Mouse (Mus musculus): ENCODE measurements around the gene Ssmem1. TPM values are rescaled to one million over a fixed set of nuclear protein-coding genes. Genes with fewer than 3 reads are reported as not detected.
A peak's percentile ranks its signal among the peaks of the same experiment; 100 is the strongest.

Gene Ssmem1
- polyA plus RNA-seq, 1 experiment from 2014 or later, result 0.19 TPM

DNA sequence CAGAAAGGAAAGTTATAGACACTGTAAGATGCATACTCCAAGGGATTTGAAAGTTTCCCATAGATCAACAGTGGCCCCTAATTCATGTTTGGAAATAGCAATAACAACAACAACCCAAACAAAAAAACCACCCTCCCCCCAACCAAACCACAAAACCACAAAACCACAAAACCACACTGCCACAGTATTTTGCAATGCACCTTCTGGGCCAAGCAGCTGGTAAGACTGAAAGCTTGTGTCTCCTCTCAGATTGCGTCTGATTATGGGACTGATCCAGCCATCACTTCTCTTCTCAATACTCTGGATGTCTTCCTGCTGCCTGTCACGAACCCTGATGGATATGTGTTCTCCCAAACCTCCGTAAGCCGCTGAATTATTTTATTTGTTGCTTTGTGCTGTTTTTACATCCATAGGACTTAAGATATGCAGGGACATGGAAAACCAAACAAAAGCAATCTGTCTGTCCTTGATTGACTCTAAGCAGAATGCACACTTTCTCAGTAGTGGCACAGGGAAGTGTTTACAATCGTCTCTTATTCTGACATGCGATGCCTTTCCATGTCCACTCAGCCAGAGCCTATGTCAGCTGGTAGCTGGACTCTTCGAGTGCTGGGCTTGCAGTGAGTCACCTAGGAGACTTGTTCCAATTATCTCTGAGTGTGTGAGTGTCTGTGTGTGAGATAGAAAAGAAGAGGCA lies 41.0 kb downstream of the Ssmem1 start:
- H3K9ac ChIP-seq (ENCODE audit: low read depth, low read length), result no peak overlapping the region
- H3K4me1 ChIP-seq (ENCODE audit: control insufficient read depth, insufficient read depth, low read depth, low read length), result peaks cover 26% of the 10 kb centered on the region
- H3K27ac ChIP-seq (ENCODE audit: low read depth, low read length), result no peak overlapping the region
- ATAC-seq, result no peak
- H3K27me3 ChIP-seq (replicated peaks; ENCODE audit: control insufficient read depth, insufficient read depth, low read length), result no peaks in the 10 kb centered on the region
- no peaks in the 10 kb centered on the region for H3K36me3 ChIP-seq (ENCODE audit: control insufficient read depth, insufficient read depth, low read length)
- no peak overlapping the region for H3K4me3 ChIP-seq (ENCODE audit: low read length)
- 46% methylated on average over 7 of the region's 7 CpGs for WGBS
- H3K4me2 ChIP-seq (ENCODE audit: low read length), result no peak overlapping the region
- no peaks in the 10 kb centered on the region for H3K9me3 ChIP-seq (ENCODE audit: control insufficient read depth, low read length)

GRCm38 (mm10) chr6:30551193-30551515 lies 41.5 kb downstream of the Ssmem1 start:
- Histone ChIP-seq H3K9me3 (ENCODE audit: control insufficient read depth, low read length) (no peaks in the 10 kb centered on the region), H3K36me3 (ENCODE audit: control insufficient read depth, insufficient read depth, low read length) (no peaks in the 10 kb centered on the region), H3K27ac (ENCODE audit: low read depth, low read length) (no peak overlapping the region), H3K9ac (ENCODE audit: low read depth, low read length) (no peak overlapping the region), H3K27me3 (replicated peaks; ENCODE audit: control insufficient read depth, insufficient read depth, low read length) (no peaks in the 10 kb centered on the region), H3K4me3 (ENCODE audit: low read length) (no peak overlapping the region), H3K4me1 (ENCODE audit: control insufficient read depth, insufficient read depth, low read depth, low read length) (peaks cover 26% of the 10 kb centered on the region), H3K4me2 (ENCODE audit: low read length) (no peak overlapping the region)
- ATAC-seq, result no peak

DNA sequence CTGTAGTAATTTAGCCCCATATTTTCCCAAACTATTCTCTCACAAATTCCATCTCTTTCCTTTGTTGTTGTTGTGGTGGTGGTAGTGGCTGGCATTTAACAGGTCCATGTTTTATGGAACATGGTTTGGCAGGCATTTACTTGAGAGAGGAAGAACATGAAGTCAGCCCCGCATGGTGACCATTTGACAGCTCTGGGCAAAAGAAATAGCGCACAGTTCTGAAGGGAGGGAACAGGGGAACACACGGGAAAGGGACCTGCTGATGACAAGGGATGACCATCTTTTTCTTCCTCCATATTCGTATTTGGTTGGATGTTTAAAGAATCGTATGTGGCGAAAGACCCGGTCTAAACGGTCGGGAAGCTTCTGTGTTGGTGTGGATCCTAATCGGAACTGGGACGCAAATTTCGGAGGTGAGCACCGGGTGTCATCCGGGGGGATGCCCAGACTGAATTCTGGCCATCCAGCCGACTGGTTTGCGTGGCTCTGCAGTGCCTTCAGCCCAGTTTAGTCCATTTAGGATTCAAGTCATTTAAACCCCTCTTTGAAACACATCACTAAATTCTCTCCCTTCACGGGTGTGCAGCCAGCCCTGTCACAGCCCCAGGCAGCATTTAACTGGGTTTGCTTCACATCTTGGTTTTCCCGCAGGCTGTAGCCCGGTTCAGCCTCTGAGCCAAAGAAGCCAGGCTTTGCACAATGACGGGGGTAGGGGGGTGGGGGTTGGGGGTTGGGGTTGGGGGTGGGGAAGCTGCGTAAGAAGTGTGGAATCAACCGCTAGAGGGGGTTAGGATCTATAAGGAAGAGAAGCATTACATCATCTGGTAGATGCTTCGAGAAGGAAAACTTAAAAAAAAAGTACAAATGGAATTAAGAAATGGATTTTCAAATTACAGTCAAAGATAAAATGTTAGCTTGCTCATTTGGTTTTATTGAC lies 42.3 kb downstream of the Ssmem1 start:
- Histone ChIP-seq H3K27ac (ENCODE audit: low read depth, low read length) (peak overlapping the region; percentile 83), H3K4me1 (ENCODE audit: control insufficient read depth, insufficient read depth, low read depth, low read length) (peaks cover 20% of the 10 kb centered on the region), H3K4me2 (ENCODE audit: low read length) (peak overlapping the region; percentile 60), H3K36me3 (ENCODE audit: control insufficient read depth, insufficient read depth, low read length) (no peaks in the 10 kb centered on the region), H3K27me3 (replicated peaks; ENCODE audit: control insufficient read depth, insufficient read depth, low read length) (no peaks in the 10 kb centered on the region), H3K9me3 (ENCODE audit: control insufficient read depth, low read length) (no peaks in the 10 kb centered on the region), H3K4me3 (ENCODE audit: low read length) (peak overlapping the region; percentile 29), H3K9ac (ENCODE audit: low read depth, low read length) (peak overlapping the region; percentile 59; the same call in 1 of the 2 replicates)
- 14% methylated on average over 23 of the region's 23 CpGs for WGBS
- ATAC-seq, result peak; percentile 63

- ATAC-seq, result peak; percentile 7; the same call in 1 of the 2 replicates
- no peaks in the 10 kb centered on the region for H3K27me3 ChIP-seq (replicated peaks; ENCODE audit: control insufficient read depth, insufficient read depth, low read length)
- no peaks in the 10 kb centered on the region for H3K9me3 ChIP-seq (ENCODE audit: control insufficient read depth, low read length)
- H3K4me2 ChIP-seq (ENCODE audit: low read length), result no peak overlapping the region
- H3K36me3 ChIP-seq (ENCODE audit: control insufficient read depth, insufficient read depth, low read length), result no peaks in the 10 kb centered on the region
- peaks cover 20% of the 10 kb centered on the region for H3K4me1 ChIP-seq (ENCODE audit: control insufficient read depth, insufficient read depth, low read depth, low read length)
- no peak overlapping the region for H3K9ac ChIP-seq (ENCODE audit: low read depth, low read length)
- H3K27ac ChIP-seq (ENCODE audit: low read depth, low read length), result peak overlapping the region; percentile 36
- WGBS, result 50% methylated on average over 6 of the region's 6 CpGs
- H3K4me3 ChIP-seq (ENCODE audit: low read length), result no peak overlapping the region
Observed at GRCm38 (mm10) chr6:30552628-30553027, 43.0 kb downstream of the Ssmem1 start.

GRCm38 (mm10) chr6:30553381-30554010 lies 43.8 kb downstream of the Ssmem1 start:
- Histone ChIP-seq H3K9me3 (ENCODE audit: control insufficient read depth, low read length) (no peaks in the 10 kb centered on the region), H3K9ac (ENCODE audit: low read depth, low read length) (no peak overlapping the region), H3K4me2 (ENCODE audit: low read length) (no peak overlapping the region), H3K4me3 (ENCODE audit: low read length) (no peak overlapping the region), H3K27ac (ENCODE audit: low read depth, low read length) (no peak overlapping the region), H3K4me1 (ENCODE audit: control insufficient read depth, insufficient read depth, low read depth, low read length) (peaks cover 18% of the 10 kb centered on the region), H3K36me3 (ENCODE audit: control insufficient read depth, insufficient read depth, low read length) (no peaks in the 10 kb centered on the region), H3K27me3 (replicated peaks; ENCODE audit: control insufficient read depth, insufficient read depth, low read length) (no peaks in the 10 kb centered on the region)
- WGBS, result 65% methylated on average over 7 of the region's 7 CpGs
- no peak for ATAC-seq

DNA sequence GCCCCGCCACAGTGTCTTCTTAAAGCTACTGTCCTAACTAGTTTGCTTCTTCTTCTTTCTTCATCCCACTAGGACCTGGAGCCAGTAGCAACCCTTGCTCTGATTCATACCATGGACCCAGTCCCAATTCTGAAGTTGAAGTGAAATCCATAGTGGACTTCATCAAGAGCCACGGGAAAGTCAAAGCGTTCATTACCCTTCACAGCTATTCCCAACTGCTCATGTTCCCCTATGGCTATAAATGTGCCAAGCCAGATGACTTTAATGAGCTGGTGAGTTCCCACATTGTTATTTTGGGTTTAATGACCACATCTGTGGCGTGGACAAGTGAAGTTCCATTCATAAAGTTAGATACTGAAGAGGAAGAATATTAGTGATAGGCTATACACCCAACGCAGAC lies 44.4 kb downstream of the Ssmem1 start:
- no peak overlapping the region for H3K4me2 ChIP-seq (ENCODE audit: low read length)
- no peaks in the 10 kb centered on the region for H3K36me3 ChIP-seq (ENCODE audit: control insufficient read depth, insufficient read depth, low read length)
- peaks cover 16% of the 10 kb centered on the region for H3K4me1 ChIP-seq (ENCODE audit: control insufficient read depth, insufficient read depth, low read depth, low read length)
- H3K9ac ChIP-seq (ENCODE audit: low read depth, low read length), result no peak overlapping the region
- ATAC-seq, result no peak
- H3K27me3 ChIP-seq (replicated peaks; ENCODE audit: control insufficient read depth, insufficient read depth, low read length), result no peaks in the 10 kb centered on the region
- H3K4me3 ChIP-seq (ENCODE audit: low read length), result no peak overlapping the region
- WGBS, result 86% methylated on average over 5 of the region's 5 CpGs
- H3K27ac ChIP-seq (ENCODE audit: low read depth, low read length), result no peak overlapping the region
- H3K9me3 ChIP-seq (ENCODE audit: control insufficient read depth, low read length), result no peaks in the 10 kb centered on the region

DNA sequence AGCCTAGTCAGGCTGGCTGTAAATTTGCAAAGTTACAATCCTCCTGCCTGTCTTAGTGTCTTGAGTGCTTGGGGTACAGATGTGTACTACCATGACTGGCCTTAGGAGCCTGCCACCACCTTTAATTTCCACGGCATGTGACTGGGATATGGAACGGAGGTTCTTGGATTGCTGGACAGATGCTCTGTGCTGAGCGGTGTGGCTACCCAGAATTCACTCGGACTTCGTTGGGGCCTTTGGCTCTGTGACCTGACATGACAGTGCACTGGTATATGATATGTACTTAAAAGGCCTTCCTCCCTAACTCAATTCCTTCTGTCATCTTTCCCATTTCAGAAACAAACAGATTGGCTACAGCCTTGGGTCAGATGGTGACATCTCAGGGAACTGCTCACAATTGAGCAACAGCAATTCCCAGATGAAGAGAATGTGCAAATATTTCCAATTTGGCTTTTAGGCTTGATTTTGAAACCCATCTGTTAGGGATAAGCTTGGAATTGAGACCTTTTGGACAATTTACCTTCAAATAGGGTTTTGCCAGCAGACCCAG lies 45.0 kb downstream of the Ssmem1 start:
- Histone ChIP-seq H3K36me3 (ENCODE audit: control insufficient read depth, insufficient read depth, low read length) (no peaks in the 10 kb centered on the region), H3K9me3 (ENCODE audit: control insufficient read depth, low read length) (no peaks in the 10 kb centered on the region), H3K4me3 (ENCODE audit: low read length) (no peak overlapping the region), H3K9ac (ENCODE audit: low read depth, low read length) (no peak overlapping the region), H3K27ac (ENCODE audit: low read depth, low read length) (no peak overlapping the region), H3K4me1 (ENCODE audit: control insufficient read depth, insufficient read depth, low read depth, low read length) (peaks cover 11% of the 10 kb centered on the region), H3K4me2 (ENCODE audit: low read length) (no peak overlapping the region), H3K27me3 (replicated peaks; ENCODE audit: control insufficient read depth, insufficient read depth, low read length) (no peaks in the 10 kb centered on the region)
- 88% methylated on average over 5 of the region's 5 CpGs for WGBS
- no peak for ATAC-seq

DNA sequence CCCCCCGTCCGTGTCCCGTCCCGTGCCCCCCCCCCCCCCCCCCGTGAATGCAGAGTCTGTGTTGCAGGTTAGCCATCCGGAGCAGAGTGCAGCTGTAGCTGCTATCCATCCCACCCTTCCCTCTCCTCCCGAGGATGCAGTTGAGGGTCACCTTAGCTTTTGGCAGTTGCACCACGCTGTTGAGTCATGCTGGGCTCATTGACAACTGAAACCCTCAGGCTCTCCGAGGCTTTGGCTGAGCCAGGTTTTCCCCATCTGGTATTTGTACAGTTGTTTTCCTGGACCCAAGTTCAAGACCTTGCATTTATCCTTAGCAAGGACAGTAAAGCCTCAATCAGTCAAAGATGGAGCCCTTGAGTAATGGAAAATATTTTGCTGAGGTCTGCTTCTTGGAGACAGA lies 46.4 kb downstream of the Ssmem1 start:
- WGBS, result 16% methylated on average over 6 of the region's 9 CpGs
- Histone ChIP-seq H3K36me3 (ENCODE audit: control insufficient read depth, insufficient read depth, low read length) (no peaks in the 10 kb centered on the region), H3K27ac (ENCODE audit: low read depth, low read length) (no peak overlapping the region), H3K4me2 (ENCODE audit: low read length) (no peak overlapping the region), H3K4me1 (ENCODE audit: control insufficient read depth, insufficient read depth, low read depth, low read length) (peaks cover 10% of the 10 kb centered on the region), H3K9ac (ENCODE audit: low read depth, low read length) (no peak overlapping the region), H3K9me3 (ENCODE audit: control insufficient read depth, low read length) (no peaks in the 10 kb centered on the region), H3K4me3 (ENCODE audit: low read length) (no peak overlapping the region), H3K27me3 (replicated peaks; ENCODE audit: control insufficient read depth, insufficient read depth, low read length) (no peaks in the 10 kb centered on the region)
- ATAC-seq, result no peak

DNA sequence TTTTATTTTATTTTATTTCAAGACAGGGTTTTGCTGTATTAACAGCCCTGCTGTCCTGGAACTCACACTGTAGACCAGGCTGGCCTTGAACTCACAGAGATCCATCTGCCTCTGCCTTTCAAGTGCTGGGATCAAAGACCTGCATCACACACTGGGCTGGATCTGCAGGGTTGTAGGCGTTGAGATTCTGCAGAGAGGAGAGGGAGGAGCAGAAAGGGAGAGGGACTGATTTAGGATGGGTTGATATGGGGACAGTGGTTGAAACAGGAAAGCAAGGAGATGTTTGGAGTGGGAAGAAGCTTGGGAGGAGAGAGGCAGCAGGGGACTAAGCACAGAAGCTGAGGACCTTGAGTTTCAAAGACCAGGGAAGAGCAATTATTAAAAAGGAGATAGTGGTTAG lies 50.1 kb downstream of the Ssmem1 start:
- 53% methylated on average over 1 of the region's 1 CpGs for WGBS
- H3K9ac ChIP-seq (ENCODE audit: low read depth, low read length), result no peak overlapping the region
- H3K36me3 ChIP-seq (ENCODE audit: control insufficient read depth, insufficient read depth, low read length), result no peaks in the 10 kb centered on the region
- no peak overlapping the region for H3K27ac ChIP-seq (ENCODE audit: low read depth, low read length)
- no peaks in the 10 kb centered on the region for H3K9me3 ChIP-seq (ENCODE audit: control insufficient read depth, low read length)
- ATAC-seq, result no peak
- H3K4me3 ChIP-seq (ENCODE audit: low read length), result no peak overlapping the region
- H3K4me1 ChIP-seq (ENCODE audit: control insufficient read depth, insufficient read depth, low read depth, low read length), result no peaks in the 10 kb centered on the region
- H3K27me3 ChIP-seq (replicated peaks; ENCODE audit: control insufficient read depth, insufficient read depth, low read length), result no peaks in the 10 kb centered on the region
- H3K4me2 ChIP-seq (ENCODE audit: low read length), result no peak overlapping the region

Data from hindbrain, embryonic 16.5 days (tissue).